Comparison of ENCODE assay signal across 30 mouse cellular contexts in the genomic region with DNA sequence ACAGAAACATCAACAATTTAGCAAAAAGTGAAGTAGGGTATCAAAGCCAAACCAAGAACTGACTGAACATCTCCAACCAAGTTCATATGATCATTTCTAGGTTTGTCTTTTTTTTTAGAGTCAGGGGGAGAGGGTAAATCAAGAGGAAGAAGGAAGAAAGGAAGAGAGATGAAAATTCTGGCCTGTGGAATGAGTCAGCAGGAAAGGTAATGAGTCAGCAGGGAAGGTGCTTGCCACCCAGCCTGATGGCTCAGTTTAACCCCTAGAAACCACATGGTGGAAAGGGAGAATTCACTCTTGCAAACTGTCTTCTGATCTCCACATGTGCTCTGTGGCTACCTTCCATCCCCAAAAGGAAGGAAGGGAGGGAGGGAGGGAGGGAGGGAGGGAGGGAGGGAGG. TPM values are rescaled to one million over a fixed set of nuclear protein-coding genes. Genes with fewer than 3 reads are reported as not detected.
DNase-seq lines count a peak whose midpoint lies in the region; ATAC-seq and TF ChIP-seq lines count a peak whose summit lies in the region.
"Had no signal": no experiment of that assay in that cellular context is flagged by ENCODE, and none has a peak within 500 bp of the region (broad histone marks: within the 10 kb centered on the region; RNA-seq: fewer than 3 reads in every experiment).

No protein-coding gene starts in this region.

- no peak for TF ChIP-seq CTCF in liver, postnatal 0 days (IDR thresholded peaks at IDR 0.05; ENCODE audit: low read depth)
- TF ChIP-seq CTCF in C2C12 (IDR thresholded peaks at IDR 0.05; ENCODE audit: control insufficient read depth, insufficient read depth, insufficient read length): no peak
- no peak for TF ChIP-seq CTCF in liver, embryonic 14.5 days (IDR thresholded peaks at IDR 0.05; ENCODE audit: low read depth)

- peak; percentile 54 for DNase-seq in liver
- no peak for DNase-seq in liver, postnatal 0 days
- DNase-seq in NIH3T3 (ENCODE audit: low read depth): peak; percentile 22
- peak; percentile 10 to 30 (median 28) for DNase-seq in liver, embryonic 14.5 days (ENCODE audit: low read depth in 3 of 3, low spot score in 3 of 3)
- no peak for DNase-seq in layer of hippocampus, adult 8-10 months (ENCODE audit: low spot score in 2 of 2)
- DNase-seq in kidney, adult 11 months: no peak
- DNase-seq in hindbrain, embryonic 14.5 days (ENCODE audit: low spot score): no peak
- DNase-seq: adrenal gland, adult 8-10 months; B cell, adult 2 months; cerebellum, adult 2 months; cerebellum, postnatal 14 days; forebrain, postnatal 0 days; kidney, adult 9 months; kidney, postnatal 10 days; layer of hippocampus, postnatal 36 days; left cerebral cortex, postnatal 4 days; lung, adult 2 months; lung, postnatal 10 days; midbrain, embryonic 14.5 days; right cerebral cortex, adult 18-20 months; spleen, adult 18-20 months; thymus, postnatal 14 days had no signal

- H3K79me2 ChIP-seq in C2C12 (ENCODE audit: control insufficient read depth, insufficient read depth): no peaks in the 10 kb centered on the region

- H3K9ac ChIP-seq in liver, postnatal 0 days (replicated peaks): no peak overlapping the region
- H3K9ac ChIP-seq in liver, embryonic 14.5 days (replicated peaks): no peak overlapping the region
- no peak overlapping the region for H3K9ac ChIP-seq in hindbrain, embryonic 14.5 days
- H3K9ac ChIP-seq: embryonic facial prominence, embryonic 15.5 days; forebrain, embryonic 12.5 days; forebrain, postnatal 0 days had no signal

- H3K27ac ChIP-seq in liver, postnatal 0 days (ENCODE audit: low read depth): no peak overlapping the region
- H3K27ac ChIP-seq in liver, embryonic 14.5 days: no peak overlapping the region
- no peak overlapping the region for H3K27ac ChIP-seq in hindbrain, embryonic 14.5 days
- H3K27ac ChIP-seq: embryonic facial prominence, embryonic 10.5 days; embryonic facial prominence, embryonic 15.5 days; forebrain, embryonic 12.5 days; hindbrain, postnatal 0 days; macrophage had no signal

- no peaks in the 10 kb centered on the region for H3K27me3 ChIP-seq in liver, postnatal 0 days (ENCODE audit: insufficient read depth, low read length)
- no peaks in the 10 kb centered on the region for H3K27me3 ChIP-seq in C2C12 (ENCODE audit: control insufficient read depth, insufficient read depth, insufficient read length)
- no peaks in the 10 kb centered on the region for H3K27me3 ChIP-seq in liver, embryonic 14.5 days (ENCODE audit: control insufficient read depth, insufficient read depth, low read length)
- no peaks in the 10 kb centered on the region for H3K27me3 ChIP-seq in hindbrain, embryonic 14.5 days (ENCODE audit: control insufficient read depth, insufficient read depth, low read length)
- H3K27me3 ChIP-seq: embryonic facial prominence, embryonic 15.5 days; forebrain, embryonic 12.5 days had no signal

- no peaks in the 10 kb centered on the region for H3K79me3 ChIP-seq in C2C12 (ENCODE audit: low read depth)

- H3ac ChIP-seq in C2C12 (ENCODE audit: control insufficient read depth, insufficient read length, low read depth): no peak overlapping the region

- no peak overlapping the region for H3K4me3 ChIP-seq in liver, postnatal 0 days (ENCODE audit: low read depth, low read length)
- H3K4me3 ChIP-seq in C2C12 (ENCODE audit: insufficient read depth, poor library complexity, severe bottlenecking): no peak overlapping the region
- no peak overlapping the region for H3K4me3 ChIP-seq in liver, embryonic 14.5 days (ENCODE audit: insufficient read depth in 1 of 2, low read depth in 2 of 2, low read length in 2 of 2)
- H3K4me3 ChIP-seq in hindbrain, embryonic 14.5 days (replicated peaks; ENCODE audit: low read length): no peak overlapping the region
- H3K4me3 ChIP-seq: embryonic facial prominence, embryonic 10.5 days; embryonic facial prominence, embryonic 15.5 days; forebrain, embryonic 12.5 days had no signal

- TF ChIP-seq EP300 in liver, postnatal 0 days (IDR thresholded peaks at IDR 0.05; ENCODE audit: low read depth): no peak
- TF ChIP-seq EP300 in liver, embryonic 14.5 days (IDR thresholded peaks at IDR 0.05; ENCODE audit: low read depth): no peak

- no peak overlapping the region for H3K4me2 ChIP-seq in liver, postnatal 0 days (ENCODE audit: low read depth, low read length)
- H3K4me2 ChIP-seq in liver, embryonic 14.5 days (ENCODE audit: low read depth): no peak overlapping the region
- H3K4me2 ChIP-seq in hindbrain, embryonic 14.5 days (replicated peaks): no peak overlapping the region
- H3K4me2 ChIP-seq: embryonic facial prominence, embryonic 15.5 days; forebrain, embryonic 12.5 days had no signal

- no peak for ATAC-seq in liver, postnatal 0 days
- peak; percentile 41; the same call in 1 of the 2 replicates for ATAC-seq in liver, embryonic 14.5 days (ENCODE audit: insufficient read depth)
- ATAC-seq in hindbrain, embryonic 14.5 days (ENCODE audit: low FRiP score): no peak
- ATAC-seq: activated CD4-positive, CD25-positive, alpha-beta regulatory T cell, adult 4 months; forebrain, postnatal 0 days; hindbrain, postnatal 0 days; intestine, embryonic 16.5 days had no signal

- no peaks in the 10 kb centered on the region for H3K36me3 ChIP-seq in liver, postnatal 0 days (replicated peaks; ENCODE audit: insufficient read depth, low read length)
- H3K36me3 ChIP-seq in C2C12 (ENCODE audit: control insufficient read depth, insufficient read depth): peaks cover 6% of the 10 kb centered on the region
- H3K36me3 ChIP-seq in liver, embryonic 14.5 days (replicated peaks; ENCODE audit: control insufficient read depth, insufficient read depth, low read depth): no peaks in the 10 kb centered on the region
- peaks cover 50% of the 10 kb centered on the region for H3K36me3 ChIP-seq in hindbrain, embryonic 14.5 days (replicated peaks; ENCODE audit: control insufficient read depth, insufficient read depth)

- H3K9me3 ChIP-seq in liver, postnatal 0 days (ENCODE audit: low read length): no peaks in the 10 kb centered on the region
- H3K9me3 ChIP-seq in liver, embryonic 14.5 days (ENCODE audit: control insufficient read depth, low read length): no peaks in the 10 kb centered on the region
- no peaks in the 10 kb centered on the region for H3K9me3 ChIP-seq in hindbrain, embryonic 14.5 days (ENCODE audit: control insufficient read depth, low read length)
- H3K9me3 ChIP-seq: embryonic facial prominence, embryonic 10.5 days; embryonic facial prominence, embryonic 15.5 days; forebrain, embryonic 12.5 days had no signal

- no peaks in the 10 kb centered on the region for H3K4me1 ChIP-seq in liver, postnatal 0 days (ENCODE audit: insufficient read depth)
- H3K4me1 ChIP-seq in liver, embryonic 14.5 days (replicated peaks; ENCODE audit: control insufficient read depth in 2 of 2, insufficient read depth in 2 of 2, low read length in 1 of 2): peaks cover 0 to 2% of the 10 kb centered on the region in 2 experiments; a peak in 2 of 4 replicates
- H3K4me1 ChIP-seq in hindbrain, embryonic 14.5 days (replicated peaks; ENCODE audit: control insufficient read depth, insufficient read depth, low read length): no peaks in the 10 kb centered on the region
- H3K4me1 ChIP-seq: embryonic facial prominence, embryonic 10.5 days; embryonic facial prominence, embryonic 15.5 days; forebrain, embryonic 12.5 days had no signal

TF ChIP-seq in C2C12, 6 proteins besides CTCF, POLR2A, EP300 and RAD21:
- TF ChIP-seq MYOG (IDR thresholded peaks at IDR 0.05; ENCODE audit: control insufficient read depth, extremely low read depth, insufficient read length) (no peak), CEBPB (IDR thresholded peaks at IDR 0.05; ENCODE audit: low read depth) (no peak), MAX (IDR thresholded peaks at IDR 0.05) (peak; percentile 28)

RNA-seq across cellular contexts. Expression of gene Akap11, which starts 46.6 kb away (rescaled TPM):
- 3.6 and 4.1 TPM in 2 replicates for polyA plus RNA-seq in liver, postnatal 0 days (2015; fragmentation: Nextera tagmentation; extraction: Ambion mirVana)
- polyA plus RNA-seq in C2C12 (2012; fragmentation: generic; extraction: Trizol): 9.0 TPM
- 5.6 and 8.2 TPM in 2 replicates for polyA plus RNA-seq in liver, embryonic 14.5 days (2012; rRNA removed)
- 5.4 TPM in 2 replicates for polyA plus RNA-seq in liver, embryonic 14.5 days (2014; fragmentation: Nextera tagmentation; extraction: Ambion mirVana)
- total RNA-seq in layer of hippocampus, adult 8-10 months (2022): 100 to 1,000 TPM; 180 to 203 (median 189) TPM
- 34.5 and 36.7 TPM in 2 replicates for polyA plus RNA-seq in hindbrain, embryonic 14.5 days (2014; fragmentation: Nextera tagmentation; extraction: Ambion mirVana)

Comparison
In these comparisons a context has a peak if more than half of its experiments do, and no peak if none do; other contexts are left out.
1. DNase-seq: peak in liver (single experiment), NIH3T3 (single experiment) and liver, embryonic 14.5 days (3 of 3); none in liver, postnatal 0 days (single experiment), layer of hippocampus, adult 8-10 months (0 of 2), kidney, adult 11 months (single experiment) and hindbrain, embryonic 14.5 days (single experiment).